Mouse (Mus musculus): ENCODE measurements around the gene Kif6. TPM values are rescaled to one million over a fixed set of nuclear protein-coding genes. Genes with fewer than 3 reads are reported as not detected.

Kif6 gene
- polyA plus RNA-seq, 1 experiment from 2014 or later = 2.4 TPM

- Histone ChIP-seq H3K27me3 (peaks cover 4% of the 10 kb centered on the region; the same call in 1 of the 2 replicates), H3K36me3 (no peaks in the 10 kb centered on the region), H3K4me3 (replicated peaks) (no peak overlapping the region), H3K9ac (replicated peaks) (no peak overlapping the region), H3K9me3 (peaks cover 7% of the 10 kb centered on the region; the same call in 1 of the 2 replicates), H3K4me1 (replicated peaks) (no peaks in the 10 kb centered on the region), H3K4me2 (replicated peaks) (no peak overlapping the region), H3K27ac (no peak overlapping the region)
- no peak for ATAC-seq
Measured at GRCm38 (mm10) chr17:49959021-49959420, 344.1 kb downstream of the Kif6 start.

Other genes with a start within 250 kb of the Kif6 start
- 3.3 and 3.5 TPM in 2 replicates for gene Mocs1, start 186.8 kb upstream of the Kif6 start, polyA plus RNA-seq (2015; fragmentation: Nextera tagmentation; extraction: Ambion mirVana)
- 1.6 and 1.7 TPM in 2 replicates for gene Daam2, start 50.8 kb upstream of the Kif6 start, polyA plus RNA-seq (2015; fragmentation: Nextera tagmentation; extraction: Ambion mirVana)

All from midbrain, embryonic 13.5 days (tissue).